Mouse (Mus musculus): ENCODE data around the gene Det1.

The Det1 gene

DNA sequence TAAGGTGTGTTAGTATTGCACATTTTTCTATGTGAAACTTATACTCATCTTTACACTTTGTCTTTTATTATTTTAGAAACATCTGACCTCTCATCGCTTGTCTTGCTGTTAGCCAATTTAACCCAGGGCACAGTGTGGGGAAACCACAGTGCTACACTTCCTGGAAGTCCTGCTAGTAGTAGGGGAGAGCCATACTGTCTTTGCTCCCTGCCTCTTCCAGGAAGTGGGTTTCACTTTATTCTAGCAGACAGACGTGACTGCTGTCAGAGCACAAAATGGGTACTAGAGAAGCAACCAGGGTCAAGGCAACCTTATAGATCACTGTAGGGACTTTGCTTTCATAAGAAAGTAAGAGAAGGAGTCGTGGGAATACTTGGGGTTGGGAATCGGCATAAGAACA is 7.0 kb upstream of the Det1 start:
- DNase-seq (ENCODE audit: low spot score in 2 of 2): peak; percentile 47 to 49

DNA sequence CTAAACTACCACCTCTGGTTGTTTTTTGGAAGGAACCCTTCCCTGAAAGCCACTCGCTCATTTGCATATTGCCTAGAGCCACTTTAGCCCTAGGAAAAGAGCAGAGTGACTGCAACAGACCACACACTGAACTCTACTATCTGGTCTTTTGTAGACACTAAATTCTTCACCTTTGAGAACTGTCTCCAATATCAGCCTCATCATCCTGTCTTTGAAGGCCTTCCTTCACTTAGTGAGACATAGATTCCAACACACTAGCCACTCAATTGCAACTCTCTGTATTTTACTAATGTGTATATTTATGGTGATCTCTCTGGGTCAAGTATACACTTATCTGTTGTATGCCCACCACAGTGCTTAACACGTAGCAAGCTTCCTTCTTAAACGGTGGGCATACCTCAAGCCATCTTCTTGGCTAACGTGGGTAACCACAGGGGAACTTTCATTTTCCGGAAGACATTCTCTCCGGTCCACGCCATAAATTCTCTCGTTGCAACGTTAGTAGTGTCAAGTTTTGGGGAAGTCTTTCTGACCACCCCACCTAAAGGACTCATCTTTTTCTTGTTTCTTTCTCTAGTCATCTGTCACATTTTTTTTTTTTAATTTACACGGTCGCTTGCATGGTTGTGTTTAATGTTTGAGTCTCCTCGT is 872 bp downstream of the Det1 start:
- DNase-seq (ENCODE audit: low spot score in 2 of 2): no peak

DNA sequence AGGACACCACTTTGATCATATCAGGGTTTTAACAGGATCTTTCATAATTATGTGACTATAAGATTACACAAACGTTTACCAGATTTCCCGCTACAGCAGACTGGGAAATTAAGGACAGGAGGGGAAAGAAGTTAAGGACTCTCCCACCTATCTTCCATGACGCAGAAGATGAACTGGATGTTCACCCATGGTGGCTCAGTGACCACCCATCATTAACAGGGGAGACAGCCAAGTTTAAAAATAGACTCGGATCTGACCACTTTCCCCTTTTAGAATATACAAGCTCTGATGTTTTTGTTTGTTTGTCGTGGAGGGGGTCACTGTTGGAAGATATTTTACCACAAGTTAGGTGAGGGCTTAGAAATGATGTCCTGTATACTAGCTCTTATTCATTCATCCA is 5.5 kb downstream of the Det1 start:
- no peak for DNase-seq (ENCODE audit: low spot score in 2 of 2)

DNA sequence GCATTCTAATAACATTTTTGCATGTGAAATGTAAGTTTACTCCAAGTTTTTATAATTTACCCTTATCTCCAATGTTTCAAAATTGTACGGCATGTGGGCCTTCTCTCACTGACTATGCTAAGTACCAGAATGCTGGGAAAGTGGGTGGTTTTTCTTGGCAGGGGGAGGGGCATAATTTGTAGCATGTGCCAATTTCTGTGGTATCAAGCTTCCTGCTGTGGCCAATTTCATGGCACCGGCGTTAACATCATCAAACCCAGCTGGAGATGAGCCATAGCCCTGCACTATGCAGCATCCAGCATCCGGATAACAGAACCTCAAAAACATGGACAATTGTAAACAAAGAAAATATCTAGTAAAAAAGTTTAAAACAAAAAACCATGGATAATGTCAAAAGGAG is 9.8 kb downstream of the Det1 start:
- no peak for DNase-seq (ENCODE audit: low spot score in 2 of 2)

DNA sequence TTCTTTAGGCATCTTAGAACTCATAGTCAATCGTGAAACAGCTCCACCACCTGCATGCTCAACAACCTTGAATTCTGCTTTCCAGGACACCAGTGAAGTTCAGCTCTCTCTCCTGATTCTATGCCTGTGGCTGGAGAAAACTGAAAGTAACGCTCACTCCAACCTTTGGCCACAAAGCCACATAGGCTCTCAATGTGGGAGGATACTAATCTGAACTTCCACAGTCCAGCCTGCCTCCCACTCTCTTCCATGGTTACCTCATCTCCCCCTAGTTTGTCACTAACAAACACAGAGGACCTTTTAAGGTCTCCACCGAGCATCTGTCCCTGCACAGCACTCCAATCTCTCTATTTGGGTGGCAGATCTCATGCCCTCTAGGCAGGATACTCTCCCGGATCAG is 11.4 kb downstream of the Det1 start:
- DNase-seq (ENCODE audit: low spot score in 2 of 2): no peak

DNA sequence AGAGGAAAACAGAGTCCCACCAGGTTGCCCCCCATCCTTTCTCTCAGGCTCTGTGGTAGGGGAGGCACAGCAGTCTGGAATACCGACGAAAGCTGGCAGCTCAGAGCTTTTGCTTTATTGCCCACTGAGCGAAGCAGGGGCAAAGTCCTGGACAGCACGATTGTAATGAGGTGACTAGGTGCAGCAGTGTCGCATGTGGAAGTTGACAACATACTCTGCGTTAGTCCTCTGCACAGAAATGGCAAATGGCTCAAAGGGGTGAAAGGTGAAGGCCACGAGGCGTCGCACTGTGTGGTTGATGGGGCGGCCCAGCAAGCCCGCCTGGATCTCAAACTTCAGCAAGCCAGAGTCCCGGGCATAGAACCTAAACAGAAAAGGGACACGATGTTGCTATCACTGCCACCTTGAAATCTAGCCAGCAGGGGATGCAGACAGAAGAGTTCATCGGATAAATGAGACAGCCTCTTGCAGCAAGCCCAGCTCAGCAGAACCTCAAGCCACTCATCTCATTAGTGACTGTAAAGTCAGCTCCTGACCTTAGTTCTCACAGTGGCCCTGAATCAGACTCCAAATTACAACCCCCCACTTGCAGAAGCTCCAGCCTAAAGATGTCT is 19.2 kb downstream of the Det1 start:
- no peak for DNase-seq (ENCODE audit: low spot score in 2 of 2)

DNA sequence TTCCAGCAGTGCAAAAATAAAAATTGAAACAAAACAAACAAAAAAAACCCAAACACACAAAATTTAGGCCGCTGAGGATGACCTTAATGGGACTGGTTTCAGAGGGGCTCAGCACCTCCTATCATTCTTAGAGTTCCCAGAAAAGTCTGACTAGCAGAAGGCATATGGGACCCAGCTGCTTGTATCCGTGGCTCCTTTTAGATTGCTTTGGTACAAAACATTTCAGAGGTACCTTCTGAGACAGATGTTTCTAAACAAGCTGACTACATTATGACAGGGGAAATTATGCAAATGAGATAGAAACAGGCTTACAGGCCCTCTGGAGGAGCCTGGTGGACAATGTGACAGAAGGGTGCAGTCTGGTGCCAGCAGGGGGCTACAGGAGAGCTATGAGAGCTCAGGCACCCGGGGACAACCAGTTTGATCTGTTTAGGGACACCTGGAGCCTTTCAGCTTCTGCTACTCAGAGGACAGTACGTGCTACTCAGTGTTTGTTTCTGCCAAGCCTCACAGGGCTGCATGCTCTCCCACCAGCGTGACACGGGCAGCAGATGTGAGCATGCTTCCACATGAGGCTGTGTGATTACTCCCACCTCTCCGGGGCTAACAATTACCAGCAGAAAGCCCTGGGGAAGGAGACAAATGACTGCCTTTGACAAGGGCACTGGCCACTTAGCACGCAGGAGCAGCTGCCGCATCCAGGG is 20.2 kb downstream of the Det1 start:
- peak; percentile 29 to 49 for DNase-seq (ENCODE audit: low spot score in 2 of 2)

DNA sequence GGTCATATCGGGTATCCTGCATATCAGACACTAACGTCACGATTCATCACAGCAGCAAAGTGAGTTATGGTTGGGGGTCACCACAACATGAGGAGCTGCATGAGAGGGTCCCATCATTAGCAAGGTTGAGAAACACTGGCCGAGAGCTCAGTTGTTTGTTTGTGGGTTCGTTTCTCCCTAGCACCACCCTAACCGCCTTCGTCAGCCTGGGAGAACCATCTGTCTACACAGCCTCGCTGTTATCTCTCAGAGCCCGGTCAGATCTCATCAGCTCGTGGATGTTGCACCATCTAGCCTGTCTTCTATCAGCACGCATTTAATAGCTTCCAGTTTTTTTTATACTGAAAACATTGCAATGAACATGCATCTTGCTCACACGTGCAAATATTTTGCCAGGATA is 28.7 kb downstream of the Det1 start:
- DNase-seq (ENCODE audit: low spot score in 2 of 2): no peak

DNA sequence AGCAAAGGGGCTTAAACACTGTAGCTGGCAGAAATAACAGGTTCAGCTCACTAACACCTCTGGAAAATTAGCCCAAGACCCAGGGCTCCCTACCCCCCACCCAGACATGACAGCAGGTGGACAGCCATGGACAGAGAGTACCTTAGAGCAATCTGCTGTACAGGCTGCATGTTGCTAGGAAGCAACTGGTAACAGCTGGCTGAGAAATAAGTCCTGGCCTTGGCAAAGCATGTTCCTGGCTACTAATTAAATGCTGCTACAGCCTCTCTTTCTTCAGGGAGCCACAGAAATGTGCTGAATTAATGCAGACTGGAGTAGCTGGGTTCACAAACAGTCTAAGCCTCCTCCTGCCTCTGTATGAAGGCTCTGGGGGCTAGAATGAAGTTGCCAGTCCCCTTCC is 32.3 kb downstream of the Det1 start:
- no peak for DNase-seq (ENCODE audit: low spot score in 2 of 2)

DNA sequence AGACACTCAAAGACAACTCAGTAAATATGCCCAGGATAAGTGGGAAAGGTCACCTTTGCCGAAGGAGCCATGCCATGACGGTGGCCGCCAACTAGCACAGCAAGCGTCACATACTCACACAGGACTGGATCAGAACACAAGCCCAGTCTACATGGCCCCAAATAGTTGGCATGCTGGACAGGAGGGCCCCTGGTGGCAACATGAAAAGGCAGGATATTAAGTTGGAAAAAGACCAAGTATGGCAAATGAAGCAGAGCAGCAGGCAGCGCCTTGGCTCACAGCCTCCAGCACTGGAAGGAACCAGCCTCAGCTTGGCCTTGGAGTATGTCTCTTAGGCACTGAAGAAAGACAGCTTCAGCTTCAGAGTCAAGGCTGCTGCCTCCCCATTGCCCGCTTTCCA is 33.3 kb downstream of the Det1 start:
- DNase-seq (ENCODE audit: low spot score in 2 of 2): no peak

DNA sequence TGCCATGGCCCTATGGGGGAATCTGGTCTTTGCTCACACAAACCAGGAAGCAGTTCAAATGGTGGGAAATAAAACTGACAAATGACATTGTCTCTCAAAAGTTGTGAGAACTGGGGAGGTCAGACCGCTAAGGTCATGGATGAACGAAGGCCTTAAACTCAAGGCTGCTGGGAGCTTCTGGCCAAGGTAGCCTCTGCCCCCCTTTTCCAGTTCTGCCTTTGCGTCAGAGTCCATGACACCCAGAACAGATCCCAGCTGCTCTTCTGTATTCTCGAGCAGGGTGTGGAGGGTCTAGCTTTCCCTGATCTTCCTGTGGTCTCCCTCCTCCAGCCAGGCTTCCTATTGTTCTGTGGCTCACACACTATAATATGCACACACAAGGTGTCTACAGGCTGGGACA is 39.9 kb downstream of the Det1 start:
- no peak for DNase-seq (ENCODE audit: low spot score in 2 of 2)

DNA sequence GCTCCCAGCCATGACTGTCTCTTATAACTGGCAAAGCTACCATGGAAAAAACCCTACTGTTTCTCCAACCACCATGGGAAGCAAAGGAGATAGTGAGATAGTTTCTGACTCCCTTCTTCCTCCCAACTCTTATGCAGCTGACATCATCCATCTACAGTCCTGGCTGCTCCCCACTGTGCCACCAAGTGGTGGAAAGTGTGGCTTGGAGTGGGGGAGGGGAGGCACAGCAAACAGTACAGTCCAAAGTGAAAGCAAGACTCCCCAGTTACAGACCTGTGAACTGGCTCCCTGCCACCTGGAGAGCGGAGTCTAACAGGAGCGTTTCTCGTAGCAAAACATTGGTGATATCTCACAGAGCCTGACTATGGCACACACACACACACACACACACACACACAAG is 43.2 kb downstream of the Det1 start:
- DNase-seq (ENCODE audit: low spot score in 2 of 2): peak; percentile 18 to 28

DNA sequence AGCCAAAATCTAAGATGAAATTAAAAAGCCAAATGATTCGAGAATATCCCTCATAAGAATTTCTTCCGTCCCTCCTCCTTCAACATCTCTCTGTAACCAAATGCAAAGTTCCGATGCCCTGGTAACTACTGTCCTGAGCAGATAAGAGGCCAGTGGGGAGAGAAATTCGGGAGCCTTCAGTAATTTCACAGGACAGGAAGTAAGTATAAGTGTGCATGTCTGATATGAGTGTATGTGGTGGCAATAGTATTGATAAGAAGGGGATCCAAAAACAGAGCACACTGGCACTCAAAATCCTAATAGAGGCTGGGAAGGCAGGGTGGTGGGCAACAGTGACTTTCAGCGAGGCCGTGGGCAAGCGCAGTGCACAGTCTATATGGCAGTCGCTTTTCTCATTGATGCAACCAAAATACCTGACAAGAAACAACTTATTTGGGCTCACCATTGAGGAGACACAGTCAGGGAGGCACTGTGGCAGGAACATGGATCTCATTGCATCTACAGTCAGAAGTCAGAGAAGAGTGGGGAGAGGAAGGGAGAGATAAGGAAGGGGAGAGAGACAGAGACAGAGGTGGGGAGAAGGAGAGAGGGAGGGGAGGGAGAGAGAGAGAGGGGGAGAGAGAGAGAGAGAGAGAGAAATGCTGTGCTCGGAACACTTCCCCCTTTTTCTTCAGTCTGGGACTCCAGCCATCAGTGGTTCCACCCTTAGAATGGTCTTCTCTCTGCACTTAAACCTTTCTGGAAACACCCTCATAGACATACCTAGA is 47.1 kb downstream of the Det1 start:
- no peak for DNase-seq (ENCODE audit: low spot score in 2 of 2)

DNA sequence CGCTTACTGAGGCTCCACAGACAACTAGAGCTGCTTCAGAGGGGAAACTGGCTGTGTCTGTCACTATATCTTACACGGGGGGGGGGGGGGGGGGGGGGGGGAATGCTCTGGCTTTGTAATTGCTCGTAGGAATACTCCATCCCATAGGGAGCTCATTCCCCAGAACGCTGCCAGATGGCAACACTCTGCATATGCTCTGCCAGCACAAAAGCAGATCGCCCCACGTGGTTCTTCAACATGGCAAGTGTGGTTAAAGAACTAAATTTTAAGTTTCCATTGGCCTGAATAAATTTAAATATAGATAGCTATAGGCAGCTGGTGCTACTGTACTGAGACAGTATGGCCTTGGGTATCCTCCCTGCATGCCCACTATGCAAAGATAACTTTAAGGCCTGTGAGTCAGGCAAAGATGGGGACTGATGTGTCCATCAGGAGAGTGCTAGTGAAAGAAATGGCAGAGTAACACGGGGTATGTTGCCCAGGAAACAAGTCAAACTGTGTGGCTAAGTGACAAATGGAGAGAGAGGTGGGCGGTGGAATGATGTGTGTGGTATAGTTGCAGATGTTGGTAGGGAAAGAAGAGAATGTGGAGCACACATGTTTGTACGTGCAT is 49.1 kb downstream of the Det1 start:
- DNase-seq (ENCODE audit: low spot score in 2 of 2): no peak

DNA sequence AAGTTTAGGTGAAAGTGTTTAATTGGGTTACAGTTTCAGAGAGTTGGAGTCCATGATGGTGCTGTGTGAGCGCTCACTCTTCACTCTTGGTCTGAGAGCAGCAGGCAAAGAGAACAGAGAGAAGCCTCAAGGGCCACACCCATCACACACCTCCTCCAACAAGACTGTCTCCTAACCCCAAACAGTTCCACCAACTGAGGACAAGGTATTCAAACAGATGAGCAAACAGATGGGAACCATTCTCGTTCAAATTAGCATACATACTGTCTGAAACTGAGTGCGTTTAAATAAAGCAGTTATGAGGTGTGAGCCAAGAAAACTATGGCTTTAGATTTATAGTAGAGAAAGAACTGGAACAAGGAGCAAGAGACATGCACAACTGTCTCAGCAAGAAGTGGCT is 50.4 kb downstream of the Det1 start:
- DNase-seq (ENCODE audit: low spot score in 2 of 2): no peak

DNA sequence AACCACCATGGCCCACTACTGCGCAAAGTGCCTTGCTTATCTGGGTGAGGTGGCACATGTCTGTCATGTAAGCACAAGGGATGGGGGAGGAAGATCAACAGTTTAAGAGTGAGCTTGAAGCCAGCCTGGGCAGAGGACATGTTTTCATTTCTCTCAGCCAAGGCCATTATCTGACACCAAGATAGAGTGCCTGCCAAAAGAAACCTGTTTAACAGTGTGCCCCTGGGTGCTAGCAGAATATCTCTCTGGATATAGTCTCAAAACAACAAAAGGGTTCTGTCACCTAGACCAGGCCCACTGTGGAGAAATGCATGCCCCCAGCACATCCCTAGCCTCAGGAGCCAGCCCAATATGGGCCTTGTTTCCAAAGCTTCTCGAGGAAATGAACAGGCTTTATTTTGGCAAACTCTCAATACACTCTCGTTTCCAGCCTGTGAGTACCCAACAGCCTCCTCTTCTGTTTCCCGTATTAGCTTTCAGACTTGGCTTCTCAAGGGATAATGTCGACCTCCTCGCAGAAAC is 52.4 kb downstream of the Det1 start:
- no peak for DNase-seq (ENCODE audit: low spot score in 2 of 2)

DNA sequence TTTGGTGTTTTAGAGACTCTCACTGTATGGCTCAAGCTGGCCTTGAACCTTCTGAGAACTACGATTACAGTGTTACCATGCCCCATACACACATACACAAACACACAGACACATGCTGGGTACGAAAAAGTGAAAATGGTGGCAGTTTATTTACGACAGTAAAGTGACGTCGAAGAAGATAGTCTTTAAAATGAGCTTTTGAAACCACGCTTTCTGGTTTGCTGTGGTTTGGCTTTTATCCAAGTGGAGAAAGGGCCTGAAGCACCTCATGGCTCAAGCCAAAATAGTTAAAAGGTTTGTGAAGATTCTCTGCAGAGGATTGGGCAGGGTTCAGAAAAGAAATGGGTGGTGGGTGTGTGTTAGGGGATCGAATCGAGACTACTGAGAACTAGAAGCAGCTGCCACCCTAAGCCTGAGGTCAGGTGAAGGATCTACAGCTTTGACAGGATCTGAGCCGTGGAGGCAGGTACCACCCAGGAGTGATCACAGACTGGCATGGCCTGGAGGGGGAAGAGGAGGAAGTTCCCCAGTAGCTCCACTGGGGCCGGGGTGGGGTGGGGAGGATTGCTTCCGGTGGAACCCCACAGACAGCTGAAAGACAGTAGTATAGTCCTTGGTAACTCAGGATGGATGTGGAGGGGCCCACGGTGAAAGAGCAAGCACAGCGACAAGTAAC is 53.0 kb downstream of the Det1 start:
- peak in 1 of 2 experiments; percentile 22 for DNase-seq (ENCODE audit: low spot score in 2 of 2)

DNA sequence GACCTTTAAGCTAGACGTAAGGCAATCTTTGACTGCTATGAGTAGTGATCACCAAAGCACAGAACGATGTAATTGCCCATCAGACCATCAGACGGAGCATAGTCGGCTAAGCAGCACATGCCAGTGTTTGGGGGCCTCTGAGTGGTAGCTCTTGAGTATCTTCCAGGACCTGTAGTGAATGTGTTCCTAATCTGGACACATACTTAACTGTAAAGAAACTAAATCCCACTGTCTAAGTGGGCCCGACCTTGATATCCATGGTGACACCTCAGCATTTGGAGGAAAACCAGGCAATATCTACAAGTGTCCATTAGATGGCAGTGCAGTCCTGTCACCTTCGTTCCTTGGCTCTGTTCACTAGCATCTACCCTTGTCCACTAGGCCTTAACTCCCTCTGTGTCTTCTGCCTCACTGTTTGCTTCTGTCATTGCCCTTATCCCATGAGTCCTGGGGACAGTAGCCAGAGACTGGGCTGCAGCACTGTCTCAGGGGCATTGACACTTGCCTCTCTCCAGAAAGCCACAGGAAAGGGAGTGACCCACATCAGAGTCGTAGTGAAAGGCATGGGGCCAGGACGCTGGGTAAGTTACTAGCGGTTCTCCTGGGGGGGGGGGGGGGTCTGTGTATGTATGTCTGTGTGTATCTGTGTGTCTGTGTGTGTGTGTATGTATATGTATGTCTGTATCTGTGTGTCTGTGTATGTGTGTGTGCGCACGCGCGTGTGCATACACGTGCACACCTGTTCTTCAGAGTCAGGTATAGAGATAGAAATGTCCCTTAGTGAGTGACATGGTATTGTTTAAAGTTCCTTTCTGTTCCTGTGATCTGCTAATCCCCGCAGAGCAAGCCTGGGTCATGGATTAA is 55.5 kb downstream of the Det1 start:
- peak; percentile 25 to 65 for DNase-seq (ENCODE audit: low spot score in 2 of 2)

DNA sequence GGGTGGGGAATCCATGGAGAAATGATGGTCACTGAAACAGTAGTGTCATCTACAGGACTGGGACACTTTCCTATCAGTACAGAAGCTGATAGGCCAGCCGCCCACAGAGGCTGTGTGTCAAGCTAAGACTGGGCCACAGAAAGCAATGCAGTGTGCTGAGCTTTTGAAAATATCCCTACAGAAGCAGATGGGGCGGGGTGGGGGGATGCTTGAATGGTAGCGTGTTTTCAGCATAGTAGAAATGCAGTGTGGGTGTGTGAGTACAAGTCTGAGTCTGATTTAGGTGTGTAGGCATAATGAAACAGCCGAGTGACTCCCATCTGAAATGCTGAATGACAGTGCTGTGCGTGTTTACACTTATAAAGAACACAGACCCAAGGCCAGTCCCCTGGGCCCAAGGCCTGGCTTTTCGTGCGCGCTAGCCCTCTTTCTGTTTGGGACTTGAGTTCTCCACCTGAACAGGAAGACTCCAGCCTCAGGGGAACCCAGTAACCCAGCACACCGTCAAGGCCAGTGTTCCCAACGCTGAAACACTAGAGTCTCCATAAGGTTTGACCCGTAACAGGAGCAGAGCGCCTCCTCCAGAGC is 59.2 kb downstream of the Det1 start:
- no peak for DNase-seq (ENCODE audit: low spot score in 2 of 2)

DNA sequence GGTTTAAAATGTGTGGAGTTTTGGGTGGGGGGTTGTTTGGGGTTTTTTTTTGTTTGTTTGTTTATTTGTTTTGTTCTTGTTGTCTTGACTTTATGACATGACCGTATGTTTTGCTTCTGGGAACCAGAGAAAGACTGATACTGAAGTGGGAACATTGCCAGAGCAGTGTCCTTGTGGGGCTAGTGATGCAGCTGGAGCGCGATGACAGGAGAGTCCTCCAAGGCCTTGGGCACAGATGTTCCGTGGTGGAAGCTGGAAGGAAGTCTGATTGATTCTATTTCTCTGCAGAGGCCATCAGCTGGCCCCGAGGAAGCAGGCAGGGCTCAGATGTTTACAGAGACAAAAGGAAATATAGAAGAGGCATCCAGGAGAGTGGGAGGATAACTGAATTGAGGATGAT is 61.2 kb downstream of the Det1 start:
- DNase-seq (ENCODE audit: low spot score in 2 of 2): no peak

All from thymus, postnatal 10 days (tissue).